Mouse (Mus musculus): ENCODE data around the gene Myo9b. TPM values are rescaled to one million over a fixed set of nuclear protein-coding genes. Genes with fewer than 3 reads are reported as not detected.

Gene Myo9b
- polyA plus RNA-seq, 1 experiment from 2014 or later, result 24.1 TPM

DNA sequence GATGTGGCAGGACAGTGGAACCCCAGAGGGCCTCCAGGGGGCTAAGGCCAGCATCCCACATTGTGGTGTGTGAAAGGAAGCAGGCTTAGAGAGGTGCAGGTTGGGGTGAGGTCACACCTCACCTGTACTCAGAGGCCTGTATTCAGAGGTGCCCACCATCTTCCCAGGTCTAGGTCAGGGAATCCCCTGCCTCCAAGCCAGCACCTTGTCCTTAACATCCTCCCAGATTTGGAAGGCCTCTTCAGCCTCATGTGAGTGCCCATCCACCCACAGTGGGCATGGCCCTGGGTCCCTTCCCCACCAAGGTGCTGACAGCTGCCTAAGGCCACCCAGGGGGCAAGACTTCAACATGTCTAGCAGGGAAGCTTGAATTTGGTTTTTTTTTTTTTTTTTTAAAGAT, 128.9 kb downstream of the Myo9b start:
- Histone ChIP-seq H3K27me3 (ENCODE audit: insufficient read depth, poor library complexity, severe bottlenecking) (no peaks in the 10 kb centered on the region), H3K4me3 (no peak overlapping the region), H3K27ac (no peak overlapping the region), H3K9me3 (no peaks in the 10 kb centered on the region), H3K4me1 (replicated peaks) (peaks cover 34% of the 10 kb centered on the region), H3K36me3 (peaks cover 49% of the 10 kb centered on the region)
- no peak for DNase-seq (ENCODE audit: low spot score)

GRCm38 (mm10) chr8:71402446-71402964, 130.0 kb downstream of the Myo9b start:
- Histone ChIP-seq H3K27ac (no peak overlapping the region), H3K9me3 (no peaks in the 10 kb centered on the region), H3K4me3 (no peak overlapping the region), H3K27me3 (ENCODE audit: insufficient read depth, poor library complexity, severe bottlenecking) (no peaks in the 10 kb centered on the region), H3K4me1 (replicated peaks) (peaks cover 38% of the 10 kb centered on the region), H3K36me3 (peaks cover 55% of the 10 kb centered on the region)
- DNase-seq (ENCODE audit: low spot score), result no peak
- WGBS, result 88% methylated on average over 9 of the region's 9 CpGs

GRCm38 (mm10) chr8:71403107-71403885, 130.8 kb downstream of the Myo9b start:
- H3K36me3 ChIP-seq, result peaks cover 60% of the 10 kb centered on the region
- no peaks in the 10 kb centered on the region for H3K27me3 ChIP-seq (ENCODE audit: insufficient read depth, poor library complexity, severe bottlenecking)
- DNase-seq (ENCODE audit: low spot score), result no peak
- H3K9me3 ChIP-seq, result no peaks in the 10 kb centered on the region
- H3K4me3 ChIP-seq, result no peak overlapping the region
- H3K4me1 ChIP-seq (replicated peaks), result peaks cover 37% of the 10 kb centered on the region
- H3K27ac ChIP-seq, result no peak overlapping the region
- WGBS, result 85% methylated on average over 6 of the region's 6 CpGs

- no peak for DNase-seq (ENCODE audit: low spot score)
- no peaks in the 10 kb centered on the region for H3K9me3 ChIP-seq
- H3K27ac ChIP-seq, result no peak overlapping the region
- peaks cover 60% of the 10 kb centered on the region for H3K36me3 ChIP-seq
- H3K4me3 ChIP-seq, result no peak overlapping the region
- peaks cover 37% of the 10 kb centered on the region for H3K4me1 ChIP-seq (replicated peaks)
- no peaks in the 10 kb centered on the region for H3K27me3 ChIP-seq (ENCODE audit: insufficient read depth, poor library complexity, severe bottlenecking)
- WGBS, result 92% methylated on average over 8 of the region's 8 CpGs
These were observed 131.5 kb downstream of the Myo9b start for GRCm38 (mm10) chr8:71404011-71404410.

GRCm38 (mm10) chr8:71404951-71405351, 132.4 kb downstream of the Myo9b start:
- H3K36me3 ChIP-seq, result peaks cover 60% of the 10 kb centered on the region
- WGBS, result 90% methylated on average over 9 of the region's 9 CpGs
- H3K27ac ChIP-seq, result no peak overlapping the region
- peaks cover 37% of the 10 kb centered on the region for H3K4me1 ChIP-seq (replicated peaks)
- DNase-seq (ENCODE audit: low spot score), result no peak
- H3K27me3 ChIP-seq (ENCODE audit: insufficient read depth, poor library complexity, severe bottlenecking), result no peaks in the 10 kb centered on the region
- peak overlapping the region; percentile 93 for H3K4me3 ChIP-seq
- H3K9me3 ChIP-seq, result no peaks in the 10 kb centered on the region

GRCm38 (mm10) chr8:71405401-71406098, 133.0 kb downstream of the Myo9b start, which contains the start of gene Ankle1:
Gene Ankle1 (plus strand): TSS chr8:71406010.
- WGBS, result 18% methylated on average over 33 of the region's 33 CpGs
- peak within 1 kb of the TSS; percentile 89 for H3K27ac ChIP-seq
- DNase-seq (ENCODE audit: low spot score), result peak; percentile 97
- H3K4me1 ChIP-seq (replicated peaks), result peaks cover 37% of the 10 kb centered on the region
- H3K4me3 ChIP-seq, result peak within 1 kb of the TSS; percentile 93
- H3K9me3 ChIP-seq, result no peaks in the 10 kb centered on the region
- H3K27me3 ChIP-seq (ENCODE audit: insufficient read depth, poor library complexity, severe bottlenecking), result no peaks in the 10 kb centered on the region
- H3K36me3 ChIP-seq, result peaks cover 62% of the 10 kb centered on the region

DNA sequence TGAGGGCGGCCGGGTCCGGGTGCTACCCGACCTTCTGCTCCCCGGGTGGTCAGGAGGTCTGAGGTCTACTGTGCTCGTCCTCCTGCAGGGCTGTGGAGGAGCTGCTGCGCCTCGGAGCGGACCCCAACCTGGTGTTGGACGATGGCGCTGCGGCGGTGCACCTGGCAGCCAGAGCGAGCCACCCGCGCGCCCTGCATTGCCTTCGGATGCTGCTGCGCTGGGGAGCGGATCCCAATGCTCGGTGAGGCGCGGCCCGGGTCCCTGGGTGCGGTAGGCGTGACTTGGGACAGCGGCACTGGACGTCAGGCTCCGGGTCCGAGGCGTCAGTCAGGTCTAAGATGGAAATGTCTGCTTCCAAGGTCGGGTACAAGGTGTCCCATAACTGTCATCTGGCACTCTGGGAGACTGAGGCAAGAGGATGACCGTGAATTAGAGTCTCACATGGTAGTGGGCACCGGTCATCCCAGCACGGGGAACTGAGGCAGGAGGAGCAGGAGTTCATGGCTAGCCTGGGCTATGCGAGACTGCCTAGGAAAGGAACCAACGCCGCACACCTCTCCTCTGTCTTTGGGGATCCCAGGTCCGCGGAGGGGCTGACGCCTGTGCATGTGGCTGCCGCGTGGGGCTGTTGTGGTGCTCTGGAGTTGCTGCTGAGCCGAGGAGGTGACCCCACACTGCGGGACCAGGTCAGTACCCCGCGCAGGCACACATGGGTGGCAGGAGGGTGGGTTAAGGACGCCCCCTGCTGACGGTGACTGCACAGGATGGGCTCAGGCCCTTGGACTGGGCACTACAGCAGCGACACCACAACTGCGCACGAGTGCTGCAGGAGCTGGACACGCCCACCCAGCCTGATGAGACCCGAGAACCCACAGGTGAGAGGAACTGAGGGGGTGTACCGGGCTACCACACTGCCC, 133.8 kb downstream of the Myo9b start:
- peaks cover 55% of the 10 kb centered on the region for H3K36me3 ChIP-seq
- H3K27me3 ChIP-seq (ENCODE audit: insufficient read depth, poor library complexity, severe bottlenecking), result no peaks in the 10 kb centered on the region
- H3K27ac ChIP-seq, result peak overlapping the region; percentile 89
- peaks cover 39% of the 10 kb centered on the region for H3K4me1 ChIP-seq (replicated peaks)
- H3K9me3 ChIP-seq, result no peaks in the 10 kb centered on the region
- H3K4me3 ChIP-seq, result peak overlapping the region; percentile 93
- peak; percentile 85 for DNase-seq (ENCODE audit: low spot score)
- under 1% methylated on average over 55 of the region's 55 CpGs for WGBS

DNA sequence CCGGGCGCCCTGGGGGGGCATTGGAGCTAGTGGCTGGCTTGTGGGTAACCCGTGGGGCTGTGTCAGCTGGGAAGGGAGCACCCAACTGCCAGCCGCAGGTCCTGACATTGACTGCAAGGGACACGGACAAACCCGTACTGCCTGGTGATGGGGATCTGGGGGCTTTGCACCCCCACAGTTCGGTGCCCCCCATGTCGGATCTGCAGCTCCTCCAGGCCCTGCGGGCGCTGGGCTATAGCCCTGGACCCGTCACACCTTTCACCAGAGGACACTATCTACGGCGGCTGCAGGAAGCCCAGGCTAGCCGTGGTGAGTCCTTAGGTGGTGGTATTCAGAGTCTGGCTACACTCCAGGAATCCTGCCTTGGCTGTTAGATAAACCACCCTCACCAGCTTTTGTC, 134.9 kb downstream of the Myo9b start:
- H3K27me3 ChIP-seq (ENCODE audit: insufficient read depth, poor library complexity, severe bottlenecking), result no peaks in the 10 kb centered on the region
- H3K9me3 ChIP-seq, result no peaks in the 10 kb centered on the region
- peak overlapping the region; percentile 93 for H3K4me3 ChIP-seq
- peaks cover 52% of the 10 kb centered on the region for H3K36me3 ChIP-seq
- WGBS, result 92% methylated on average over 14 of the region's 14 CpGs
- no peak overlapping the region for H3K27ac ChIP-seq
- no peak for DNase-seq (ENCODE audit: low spot score)
- H3K4me1 ChIP-seq (replicated peaks), result peaks cover 46% of the 10 kb centered on the region

GRCm38 (mm10) chr8:71408231-71408630, 135.7 kb downstream of the Myo9b start:
- H3K9me3 ChIP-seq, result no peaks in the 10 kb centered on the region
- H3K36me3 ChIP-seq, result peaks cover 44% of the 10 kb centered on the region
- WGBS, result 92% methylated on average over 4 of the region's 4 CpGs
- no peaks in the 10 kb centered on the region for H3K27me3 ChIP-seq (ENCODE audit: insufficient read depth, poor library complexity, severe bottlenecking)
- peaks cover 46% of the 10 kb centered on the region for H3K4me1 ChIP-seq (replicated peaks)
- no peak overlapping the region for H3K27ac ChIP-seq
- no peak overlapping the region for H3K4me3 ChIP-seq
- no peak for DNase-seq (ENCODE audit: low spot score)

Other genes with a start within 250 kb of the Myo9b start
- 59.1 and 61.9 TPM in 2 replicates for gene Haus8, start 220 bp downstream of the Myo9b start, polyA plus RNA-seq (2016; fragmentation: Nextera tagmentation; extraction: Ambion mirVana)
- gene Use1, start 94.1 kb downstream of the Myo9b start, polyA plus RNA-seq (2016; fragmentation: Nextera tagmentation; extraction: Ambion mirVana), result 74.4 and 84.6 TPM in 2 replicates
- 7.5 and 8.1 TPM in 2 replicates for gene Ocel1, start 98.6 kb downstream of the Myo9b start, polyA plus RNA-seq (2016; fragmentation: Nextera tagmentation; extraction: Ambion mirVana)
- gene Nr2f6, start 109.2 kb downstream of the Myo9b start, polyA plus RNA-seq (2016; fragmentation: Nextera tagmentation; extraction: Ambion mirVana), result 125 and 139 TPM in 2 replicates
- gene Ushbp1, start 123.1 kb downstream of the Myo9b start, polyA plus RNA-seq (2016; fragmentation: Nextera tagmentation; extraction: Ambion mirVana), result 5.8 and 7.2 TPM in 2 replicates
- 112 and 121 TPM in 2 replicates for gene Babam1, start 124.1 kb downstream of the Myo9b start, polyA plus RNA-seq (2016; fragmentation: Nextera tagmentation; extraction: Ambion mirVana)
- 35.2 and 56.1 TPM in 2 replicates for gene Ankle1, start 133.3 kb downstream of the Myo9b start, polyA plus RNA-seq (2016; fragmentation: Nextera tagmentation; extraction: Ambion mirVana)
- 76.3 and 88.4 TPM in 2 replicates for gene Abhd8, start 190.9 kb downstream of the Myo9b start, polyA plus RNA-seq (2016; fragmentation: Nextera tagmentation; extraction: Ambion mirVana)
- gene Mrpl34, start 192.2 kb downstream of the Myo9b start, polyA plus RNA-seq (2016; fragmentation: Nextera tagmentation; extraction: Ambion mirVana), result 221 and 249 TPM in 2 replicates
- 147 and 169 TPM in 2 replicates for gene Dda1, start 196.5 kb downstream of the Myo9b start, polyA plus RNA-seq (2016; fragmentation: Nextera tagmentation; extraction: Ambion mirVana)
- gene Ano8, start 213.2 kb downstream of the Myo9b start, polyA plus RNA-seq (2016; fragmentation: Nextera tagmentation; extraction: Ambion mirVana), result 3.3 and 6.8 TPM in 2 replicates
- gene Gtpbp3, start 215.4 kb downstream of the Myo9b start, polyA plus RNA-seq (2016; fragmentation: Nextera tagmentation; extraction: Ambion mirVana), result 18.2 and 22.5 TPM in 2 replicates
- 50.2 and 52.7 TPM in 2 replicates for gene Plvap, start 239.0 kb downstream of the Myo9b start, polyA plus RNA-seq (2016; fragmentation: Nextera tagmentation; extraction: Ambion mirVana)

Data from hindbrain, embryonic 10.5 days (tissue).